Mouse (Mus musculus) spleen, postnatal 14 days (tissue): ENCODE results near the gene Haus2.
A peak's percentile ranks its signal among the peaks of the same experiment; 100 is the strongest.
"Not testable (repeated sequence)": the region's sequence is repeated elsewhere in the genome, so short reads cannot be mapped to it uniquely, and the experiment has no call there.

ENCODE experiments used
- DNase-seq, 2 experiments: peaks; one replicate each; pipeline ENCODE4 v3.0.0; 2021 to 2022; ENCODE audit warnings: low spot score in 2 of 2

Haus2 gene

GRCm38 (mm10) chr2:120608830-120609723 lies at the start of gene Haus2, which contains the start of gene Lrrc57:
TSS of gene Haus2 (plus strand) at chr2:120609383.
TSS of gene Lrrc57 (minus strand) at chr2:120609520.
- DNase-seq, result peak; percentile 79 to 92

- no peak for DNase-seq
Measured at GRCm38 (mm10) chr2:120561524-120561923, 47.7 kb upstream of the Haus2 start.

GRCm38 (mm10) chr2:120562859-120563234 lies 46.3 kb upstream of the Haus2 start:
- no peak for DNase-seq

- DNase-seq, result peak; percentile 74 to 83
Measured at GRCm38 (mm10) chr2:120563235-120563990, 45.8 kb upstream of the Haus2 start, which contains the start of gene Zfp106. TSS of gene Zfp106 (minus strand) at chr2:120563843.

GRCm38 (mm10) chr2:120564548-120565188 lies 44.5 kb upstream of the Haus2 start:
- DNase-seq, result not testable (repeated sequence)

GRCm38 (mm10) chr2:120565363-120565762 lies 43.8 kb upstream of the Haus2 start:
- no peak for DNase-seq

GRCm38 (mm10) chr2:120566886-120567797 lies 42.0 kb upstream of the Haus2 start, which contains the start of gene Snap23:
TSS of gene Snap23 (plus strand) at chr2:120567671.
- DNase-seq, result peak; percentile 84 to 87

GRCm38 (mm10) chr2:120567798-120568320 lies 41.3 kb upstream of the Haus2 start:
- no peak for DNase-seq

GRCm38 (mm10) chr2:120571081-120571480 lies 38.1 kb upstream of the Haus2 start:
- DNase-seq, result no peak

- not testable (repeated sequence) for DNase-seq
Measured at GRCm38 (mm10) chr2:120572161-120572560, 37.0 kb upstream of the Haus2 start.

- no peak for DNase-seq
Measured at GRCm38 (mm10) chr2:120575121-120575520, 34.1 kb upstream of the Haus2 start.

GRCm38 (mm10) chr2:120575978-120576377 lies 33.2 kb upstream of the Haus2 start:
- no peak for DNase-seq

GRCm38 (mm10) chr2:120577799-120578198 lies 31.4 kb upstream of the Haus2 start:
- DNase-seq, result no peak

- no peak for DNase-seq
Measured at GRCm38 (mm10) chr2:120578286-120578685, 30.9 kb upstream of the Haus2 start.

GRCm38 (mm10) chr2:120589759-120590158 lies 19.4 kb upstream of the Haus2 start:
- no peak for DNase-seq

- DNase-seq, result no peak
Measured at GRCm38 (mm10) chr2:120592227-120592626, 17.0 kb upstream of the Haus2 start.

- no peak for DNase-seq
Measured at GRCm38 (mm10) chr2:120597734-120598133, 11.4 kb upstream of the Haus2 start.

- no peak for DNase-seq
Measured at GRCm38 (mm10) chr2:120599506-120599905, 9.7 kb upstream of the Haus2 start.

GRCm38 (mm10) chr2:120606021-120606690 lies 3.0 kb upstream of the Haus2 start:
- DNase-seq, result no peak
